In the genomic region with DNA sequence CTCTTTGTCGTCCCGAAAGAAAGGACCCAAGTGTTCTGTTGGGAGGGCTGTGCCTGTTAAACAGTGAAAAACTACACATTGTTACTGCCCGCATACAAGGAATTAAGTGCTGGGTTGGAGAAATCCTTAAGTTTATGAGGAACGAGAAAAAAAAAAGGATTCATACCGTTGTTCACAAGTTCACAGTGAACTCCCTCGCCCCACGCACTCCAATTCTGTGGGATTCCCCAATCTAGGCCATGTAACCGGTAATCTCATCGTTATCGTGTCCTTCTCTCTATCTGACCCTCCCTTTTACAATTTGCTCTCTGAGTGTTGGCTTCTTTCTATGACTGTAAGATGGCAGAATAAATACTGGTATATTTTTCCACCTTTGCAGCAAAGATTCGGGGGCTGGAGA, we compare ENCODE assay signal across 8 mouse cellular contexts. TPM values are rescaled to one million over a fixed set of nuclear protein-coding genes. Genes with fewer than 3 reads are reported as not detected.
DNase-seq lines count a peak whose midpoint lies in the region; ATAC-seq and TF ChIP-seq lines count a peak whose summit lies in the region.

No protein-coding gene starts in this region.

- no peaks in the 10 kb centered on the region for H3K79me2 ChIP-seq in liver, adult 2 months (ENCODE audit: control insufficient read depth, insufficient read depth, low read length)

- 13% methylated on average over 11 of the region's 11 CpGs for WGBS in liver, adult 2 months
- 1% methylated on average over 11 of the region's 11 CpGs for WGBS in embryonic facial prominence, embryonic 14.5 days
- 3% methylated on average over 11 of the region's 11 CpGs for WGBS in hindbrain, postnatal 0 days
- under 1% methylated on average over 11 of the region's 11 CpGs for WGBS in neural tube, embryonic 13.5 days
- WGBS in cerebellum, adult 2 months = 12% methylated on average over 11 of the region's 11 CpGs

- H3K4me1 ChIP-seq in liver, adult 2 months (ENCODE audit: control insufficient read depth, insufficient read depth, low read length) = peaks cover 2% of the 10 kb centered on the region; the same call in 1 of the 2 replicates
- H3K4me1 ChIP-seq in embryonic facial prominence, embryonic 14.5 days (ENCODE audit: control insufficient read depth, insufficient read depth, low read length) = no peaks in the 10 kb centered on the region; the same call in 1 of the 2 replicates
- H3K4me1 ChIP-seq in hindbrain, postnatal 0 days (ENCODE audit: insufficient read depth, low read length) = no peaks in the 10 kb centered on the region
- peaks cover 12% of the 10 kb centered on the region for H3K4me1 ChIP-seq in neural tube, embryonic 13.5 days (replicated peaks)
- no peaks in the 10 kb centered on the region for H3K4me1 ChIP-seq in cerebellum, adult 2 months (ENCODE audit: control insufficient read depth, insufficient read depth, low read length)

- H3K27ac ChIP-seq in liver, adult 2 months (replicated peaks; ENCODE audit: insufficient read depth, low read depth, low read length) = no peak overlapping the region
- no peak overlapping the region for H3K27ac ChIP-seq in embryonic facial prominence, embryonic 14.5 days (replicated peaks; ENCODE audit: low read depth, low read length)
- H3K27ac ChIP-seq in hindbrain, postnatal 0 days = no peak overlapping the region
- H3K27ac ChIP-seq in neural tube, embryonic 13.5 days (replicated peaks) = no peak overlapping the region
- H3K27ac ChIP-seq in cerebellum, adult 2 months (ENCODE audit: insufficient read depth, low read length) = no peak overlapping the region

- H3K27me3 ChIP-seq in liver, adult 2 months (ENCODE audit: control insufficient read depth, insufficient read depth, low read length) = peaks cover 16% of the 10 kb centered on the region
- peaks cover 85% of the 10 kb centered on the region for H3K27me3 ChIP-seq in embryonic facial prominence, embryonic 14.5 days (replicated peaks; ENCODE audit: control insufficient read depth, insufficient read depth, low read length)
- peaks cover 81% of the 10 kb centered on the region for H3K27me3 ChIP-seq in hindbrain, postnatal 0 days (ENCODE audit: insufficient read depth, low read length)
- H3K27me3 ChIP-seq in neural tube, embryonic 13.5 days = peaks cover 99% of the 10 kb centered on the region
- H3K27me3 ChIP-seq in cerebellum, adult 2 months (ENCODE audit: control insufficient read depth, insufficient read depth, low read length) = peaks cover 14% of the 10 kb centered on the region; the same call in 1 of the 2 replicates

- TF ChIP-seq CTCF in liver, adult 2 months (IDR thresholded peaks at IDR 0.05; ENCODE audit: low read depth, low read length) = no peak
- no peak for TF ChIP-seq CTCF in hindbrain, postnatal 0 days (IDR thresholded peaks at IDR 0.05; ENCODE audit: low read depth)
- TF ChIP-seq CTCF in cerebellum, adult 2 months (IDR thresholded peaks at IDR 0.05; ENCODE audit: borderline replicate concordance, insufficient read depth, low read depth, low read length) = no peak

- H3K4me2 ChIP-seq in embryonic facial prominence, embryonic 14.5 days (ENCODE audit: low read depth, low read length) = peak overlapping the region; percentile 82
- peak overlapping the region; percentile 76 for H3K4me2 ChIP-seq in hindbrain, postnatal 0 days (ENCODE audit: low read depth, low read length)
- peak overlapping the region; percentile 67 for H3K4me2 ChIP-seq in neural tube, embryonic 13.5 days

- no peaks in the 10 kb centered on the region for H3K36me3 ChIP-seq in liver, adult 2 months (ENCODE audit: control insufficient read depth, insufficient read depth, low read length)
- no peaks in the 10 kb centered on the region for H3K36me3 ChIP-seq in embryonic facial prominence, embryonic 14.5 days (ENCODE audit: control insufficient read depth, insufficient read depth, low read length)
- H3K36me3 ChIP-seq in hindbrain, postnatal 0 days (ENCODE audit: insufficient read depth, low read length) = no peaks in the 10 kb centered on the region
- no peaks in the 10 kb centered on the region for H3K36me3 ChIP-seq in neural tube, embryonic 13.5 days

- DNase-seq in liver, adult 2 months (ENCODE audit: extremely low read depth, low read depth, low spot score) = no peak
- no peak for DNase-seq in liver
- no peak for DNase-seq in embryonic facial prominence, embryonic 14.5 days (ENCODE audit: low spot score)
- DNase-seq in hindbrain, postnatal 0 days (ENCODE audit: low spot score) = no peak
- DNase-seq in adrenal gland, postnatal 10 days = no peak
- DNase-seq in cerebellum, adult 2 months = no peak
- no peak for DNase-seq in frontal cortex, postnatal 36 days (ENCODE audit: low spot score in 2 of 2)

- peak overlapping the region; percentile 74; the same call in 1 of the 2 replicates for H3K4me3 ChIP-seq in liver, adult 2 months (ENCODE audit: insufficient read depth, low read depth, low read length)
- H3K4me3 ChIP-seq in embryonic facial prominence, embryonic 14.5 days (ENCODE audit: low read depth, low read length) = peak overlapping the region; percentile 49
- peak overlapping the region; percentile 46 for H3K4me3 ChIP-seq in hindbrain, postnatal 0 days (ENCODE audit: low read length)
- peak overlapping the region; percentile 38; the same call in 1 of the 2 replicates for H3K4me3 ChIP-seq in neural tube, embryonic 13.5 days
- no peak overlapping the region for H3K4me3 ChIP-seq in cerebellum, adult 2 months (replicated peaks; ENCODE audit: insufficient read depth, low read depth, low read length)

- no peak overlapping the region for H3K9ac ChIP-seq in liver, adult 2 months (ENCODE audit: low read depth, low read length)
- no peak overlapping the region for H3K9ac ChIP-seq in embryonic facial prominence, embryonic 14.5 days (ENCODE audit: low read depth, low read length)
- H3K9ac ChIP-seq in hindbrain, postnatal 0 days (replicated peaks; ENCODE audit: low read length) = no peak overlapping the region
- H3K9ac ChIP-seq in neural tube, embryonic 13.5 days = no peak overlapping the region

- ATAC-seq in embryonic facial prominence, embryonic 14.5 days (ENCODE audit: low read depth) = no peak
- no peak for ATAC-seq in hindbrain, postnatal 0 days
- no peak for ATAC-seq in neural tube, embryonic 13.5 days (ENCODE audit: low read depth)

- no peaks in the 10 kb centered on the region for H3K9me3 ChIP-seq in embryonic facial prominence, embryonic 14.5 days (ENCODE audit: control insufficient read depth, low read length)
- H3K9me3 ChIP-seq in hindbrain, postnatal 0 days (ENCODE audit: low read length) = no peaks in the 10 kb centered on the region
- no peaks in the 10 kb centered on the region for H3K9me3 ChIP-seq in neural tube, embryonic 13.5 days

- no peak for TF ChIP-seq POLR2A in liver, adult 2 months (IDR thresholded peaks at IDR 0.05; ENCODE audit: extremely low read depth, insufficient read depth, low read length)
- TF ChIP-seq POLR2A in cerebellum, adult 2 months (IDR thresholded peaks at IDR 0.05; ENCODE audit: borderline replicate concordance, insufficient read depth, low read length) = no peak

RNA-seq across cellular contexts. Expression of a gene that starts 0.8 kb away (rescaled TPM):
- total RNA-seq in liver, adult 2 months (2014; rRNA removed) = 0.18 and 0.20 TPM in 2 replicates
- polyA plus RNA-seq in liver, adult 2 months (2012; rRNA removed) = 0.10 and 0.13 TPM in 2 replicates
- polyA plus RNA-seq in embryonic facial prominence, embryonic 14.5 days (2014; fragmentation: Nextera tagmentation; extraction: Ambion mirVana) = 2.5 and 3.2 TPM in 2 replicates
- 3.4 and 5.7 TPM in 2 replicates for total RNA-seq in hindbrain, postnatal 0 days (2014; rRNA removed)
- 2.3 TPM in 2 replicates for polyA plus RNA-seq in hindbrain, postnatal 0 days (2015; fragmentation: Nextera tagmentation; extraction: Ambion mirVana)
- 0.78 and 0.92 TPM in 2 replicates for polyA plus RNA-seq in neural tube, embryonic 13.5 days (2015; fragmentation: Nextera tagmentation; extraction: Ambion mirVana)
- 1 to 10 TPM; 2.2 to 3.2 TPM for total RNA-seq in adrenal gland, postnatal 10 days (2021)
- polyA plus RNA-seq in cerebellum, adult 2 months (2012; rRNA removed) = 1.3 and 1.4 TPM in 2 replicates

RNA-seq across cellular contexts. Expression of a gene that starts 15.5 kb away (rescaled TPM):
- total RNA-seq in liver, adult 2 months (2014; rRNA removed) = 0.37 TPM in 1 of 2 replicates, not detected in the other
- polyA plus RNA-seq in liver, adult 2 months (2012; rRNA removed) = 0.16 TPM in 1 of 2 replicates, not detected in the other
- not detected in 2 replicates for polyA plus RNA-seq in embryonic facial prominence, embryonic 14.5 days (2014; fragmentation: Nextera tagmentation; extraction: Ambion mirVana)
- total RNA-seq in hindbrain, postnatal 0 days (2014; rRNA removed) = not detected in 2 replicates
- polyA plus RNA-seq in hindbrain, postnatal 0 days (2015; fragmentation: Nextera tagmentation; extraction: Ambion mirVana) = not detected in 2 replicates
- not detected in 2 replicates for polyA plus RNA-seq in neural tube, embryonic 13.5 days (2015; fragmentation: Nextera tagmentation; extraction: Ambion mirVana)
- under 1 TPM; 0.51 to 0.67 TPM for total RNA-seq in adrenal gland, postnatal 10 days (2021)
- 0.16 TPM in 1 of 2 replicates, not detected in the other for polyA plus RNA-seq in cerebellum, adult 2 months (2012; rRNA removed)
